Mouse (Mus musculus): Measurements from ENCODE around the gene Olfm2. TPM values are rescaled to one million over a fixed set of nuclear protein-coding genes. Genes with fewer than 3 reads are reported as not detected.

Olfm2 gene
- polyA plus RNA-seq, 1 experiment, result 1.1 TPM

DNA sequence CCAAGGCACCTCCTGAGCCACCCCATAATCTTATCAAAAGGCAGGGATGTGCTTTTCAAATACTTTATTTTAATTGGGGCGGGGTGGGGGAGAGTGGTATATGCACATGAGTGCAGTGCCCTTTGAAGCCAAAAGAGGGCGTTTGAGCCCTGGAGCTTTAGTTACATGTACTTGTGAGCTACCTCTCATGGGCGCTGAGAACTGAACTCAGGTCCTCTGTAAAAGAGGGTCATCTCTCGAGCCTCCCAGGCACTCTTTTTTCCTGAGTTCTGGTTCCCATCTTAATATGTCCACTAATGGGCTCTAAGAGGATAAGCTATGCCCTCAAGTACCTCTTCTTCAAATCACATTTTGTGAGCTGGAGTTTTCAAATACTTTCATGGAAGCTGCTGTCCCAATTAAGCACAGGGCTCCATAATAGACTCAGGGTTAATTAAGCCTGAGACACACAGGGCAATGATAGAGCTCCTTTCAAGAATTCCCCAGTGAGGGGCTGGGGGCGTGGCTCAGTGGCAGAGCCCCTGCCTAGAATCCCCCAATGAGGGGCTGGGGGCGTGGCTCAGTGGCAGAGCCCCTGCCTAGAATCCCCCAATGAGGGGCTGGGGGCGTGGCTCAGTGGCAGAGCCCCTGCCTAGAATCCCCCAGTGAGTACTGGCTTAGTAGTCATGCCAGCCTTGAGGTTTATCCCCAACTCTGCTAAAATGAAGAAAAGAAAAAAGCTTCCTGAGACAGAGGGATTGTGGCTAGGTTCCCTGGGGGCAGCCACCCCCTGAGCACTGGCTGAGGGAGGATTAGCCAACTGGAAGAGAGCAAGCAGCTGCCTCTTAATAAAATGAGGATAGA, 64.4 kb downstream of the Olfm2 start:
- 48% methylated on average over 7 of the region's 7 CpGs for WGBS
- no peak overlapping the region for H3K4me3 ChIP-seq (replicated peaks; ENCODE audit: control insufficient read depth, low read depth, low read length)
- H3K27ac ChIP-seq (ENCODE audit: control insufficient read depth, insufficient read depth, low read depth, low read length, poor library complexity), result no peak overlapping the region
- H3K4me1 ChIP-seq (ENCODE audit: control insufficient read depth, insufficient read depth, low read length), result no peaks in the 10 kb centered on the region; the same call in 1 of the 2 replicates
- TF ChIP-seq POLR2A (IDR thresholded peaks at IDR 0.05; ENCODE audit: borderline replicate concordance, control insufficient read depth, low read depth, low read length) (no peak), CTCF (IDR thresholded peaks at IDR 0.05; ENCODE audit: control insufficient read depth, insufficient read depth, low read length) (no peak)

DNA sequence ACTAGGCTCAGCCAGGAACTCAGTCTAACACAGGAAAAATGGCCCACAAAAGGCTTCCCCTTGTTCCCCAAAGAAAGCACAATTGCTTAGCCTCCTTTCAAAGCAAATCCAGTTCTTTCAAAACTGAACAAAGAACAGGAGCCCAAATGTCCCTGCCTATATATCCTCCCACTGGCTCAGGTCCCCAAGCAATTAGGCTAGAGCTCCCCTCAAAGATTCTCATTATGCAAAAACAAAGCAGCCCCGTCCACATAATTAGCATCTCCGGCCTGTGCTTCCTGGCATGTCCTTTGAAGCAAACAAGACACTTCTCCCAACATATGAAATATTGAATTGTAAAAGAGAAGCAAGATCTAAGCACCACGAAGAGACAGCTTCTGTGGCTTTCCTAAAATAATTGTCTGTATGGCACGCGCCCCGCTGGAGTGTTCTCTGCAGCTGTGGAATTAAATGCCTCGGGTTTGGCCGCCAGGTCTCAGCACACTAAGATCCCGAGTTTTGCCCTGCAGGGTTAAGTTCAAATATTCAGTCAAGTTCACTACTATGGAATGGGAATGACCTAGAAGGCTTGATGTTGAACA, 65.7 kb downstream of the Olfm2 start:
- WGBS, result 77% methylated on average over 9 of the region's 9 CpGs
- no peak overlapping the region for H3K27ac ChIP-seq (ENCODE audit: control insufficient read depth, insufficient read depth, low read depth, low read length, poor library complexity)
- TF ChIP-seq POLR2A (IDR thresholded peaks at IDR 0.05; ENCODE audit: borderline replicate concordance, control insufficient read depth, low read depth, low read length) (no peak), CTCF (IDR thresholded peaks at IDR 0.05; ENCODE audit: control insufficient read depth, insufficient read depth, low read length) (no peak)
- no peak overlapping the region for H3K4me3 ChIP-seq (replicated peaks; ENCODE audit: control insufficient read depth, low read depth, low read length)
- H3K4me1 ChIP-seq (ENCODE audit: control insufficient read depth, insufficient read depth, low read length), result no peaks in the 10 kb centered on the region; the same call in 1 of the 2 replicates

DNA sequence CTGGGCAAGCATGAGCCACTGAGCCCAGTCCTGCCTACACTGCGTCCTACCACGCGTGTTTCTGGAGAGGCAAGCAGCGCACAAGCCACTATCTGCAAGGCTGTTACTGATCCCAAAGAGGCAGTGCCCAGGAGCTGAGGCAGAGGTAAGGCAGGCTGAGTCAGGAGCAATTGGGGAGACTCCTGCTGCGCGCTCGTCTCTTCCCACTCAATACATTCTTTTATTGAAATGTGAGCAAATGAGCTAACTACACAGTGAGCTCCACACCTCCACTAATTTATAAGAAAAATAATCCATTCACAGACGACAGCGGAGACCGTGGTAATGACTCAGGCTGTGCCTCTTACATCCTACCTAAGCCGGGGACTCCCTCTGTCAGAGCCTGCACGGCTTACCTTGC, 68.3 kb downstream of the Olfm2 start:
- Histone ChIP-seq H3K4me3 (replicated peaks; ENCODE audit: control insufficient read depth, low read depth, low read length) (no peak overlapping the region), H3K4me1 (ENCODE audit: control insufficient read depth, insufficient read depth, low read length) (no peaks in the 10 kb centered on the region; the same call in 1 of the 2 replicates), H3K27ac (ENCODE audit: control insufficient read depth, insufficient read depth, low read depth, low read length, poor library complexity) (no peak overlapping the region)
- 83% methylated on average over 12 of the region's 12 CpGs for WGBS
- TF ChIP-seq POLR2A (IDR thresholded peaks at IDR 0.05; ENCODE audit: borderline replicate concordance, control insufficient read depth, low read depth, low read length), result no peak
- no peak for TF ChIP-seq CTCF (IDR thresholded peaks at IDR 0.05; ENCODE audit: control insufficient read depth, insufficient read depth, low read length)

DNA sequence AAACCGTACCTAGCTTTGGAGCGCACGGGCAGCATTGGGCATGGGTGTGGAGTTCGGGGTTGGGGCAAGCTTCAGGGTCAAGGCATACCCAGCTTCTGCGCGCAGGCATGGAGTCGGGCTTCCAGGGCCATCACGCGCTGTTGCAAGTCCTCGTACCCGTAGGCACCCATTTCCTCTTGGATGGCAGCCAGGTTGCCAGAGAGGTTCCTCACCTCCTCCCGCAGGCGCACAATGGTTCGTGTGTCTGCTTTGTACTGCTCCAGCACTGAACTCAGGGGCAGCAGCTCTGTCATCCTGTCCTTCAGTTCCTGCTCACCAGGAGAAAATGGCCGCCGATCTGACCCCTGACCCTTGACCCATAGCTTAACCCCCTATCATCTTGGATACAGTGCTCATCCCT, 74.1 kb downstream of the Olfm2 start:
- WGBS, result 34% methylated on average over 16 of the region's 16 CpGs
- TF ChIP-seq POLR2A (IDR thresholded peaks at IDR 0.05; ENCODE audit: borderline replicate concordance, control insufficient read depth, low read depth, low read length), result no peak
- TF ChIP-seq CTCF (IDR thresholded peaks at IDR 0.05; ENCODE audit: control insufficient read depth, insufficient read depth, low read length), result no peak
- no peak overlapping the region for H3K4me3 ChIP-seq (replicated peaks; ENCODE audit: control insufficient read depth, low read depth, low read length)
- H3K27ac ChIP-seq (ENCODE audit: control insufficient read depth, insufficient read depth, low read depth, low read length, poor library complexity), result no peak overlapping the region
- no peaks in the 10 kb centered on the region for H3K4me1 ChIP-seq (ENCODE audit: control insufficient read depth, insufficient read depth, low read length)

DNA sequence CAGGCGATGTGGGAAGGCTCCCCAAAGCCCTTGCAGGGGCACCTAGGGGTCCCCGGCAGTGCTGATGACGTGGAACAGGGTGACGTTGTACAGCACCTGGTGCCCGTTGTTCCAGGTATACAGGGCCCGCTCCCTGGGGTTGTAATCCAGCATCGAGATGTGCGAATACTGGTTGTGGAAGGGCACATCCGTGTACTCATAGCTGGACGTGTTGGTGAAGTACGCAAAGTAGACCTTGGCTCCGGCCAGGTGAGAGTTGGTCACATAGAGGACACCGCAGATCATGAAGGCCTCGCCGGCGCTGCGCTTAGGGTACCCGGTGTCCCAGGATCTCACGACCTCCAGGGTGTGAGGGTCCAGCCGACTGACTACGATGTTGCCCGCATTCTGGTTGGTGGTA, 78.1 kb downstream of the Olfm2 start:
- Histone ChIP-seq H3K27ac (ENCODE audit: control insufficient read depth, insufficient read depth, low read depth, low read length, poor library complexity) (no peak overlapping the region), H3K4me3 (replicated peaks; ENCODE audit: control insufficient read depth, low read depth, low read length) (no peak overlapping the region), H3K4me1 (ENCODE audit: control insufficient read depth, insufficient read depth, low read length) (no peaks in the 10 kb centered on the region)
- TF ChIP-seq POLR2A (IDR thresholded peaks at IDR 0.05; ENCODE audit: borderline replicate concordance, control insufficient read depth, low read depth, low read length) (no peak), CTCF (IDR thresholded peaks at IDR 0.05; ENCODE audit: control insufficient read depth, insufficient read depth, low read length) (no peak)
- 89% methylated on average over 22 of the region's 22 CpGs for WGBS

DNA sequence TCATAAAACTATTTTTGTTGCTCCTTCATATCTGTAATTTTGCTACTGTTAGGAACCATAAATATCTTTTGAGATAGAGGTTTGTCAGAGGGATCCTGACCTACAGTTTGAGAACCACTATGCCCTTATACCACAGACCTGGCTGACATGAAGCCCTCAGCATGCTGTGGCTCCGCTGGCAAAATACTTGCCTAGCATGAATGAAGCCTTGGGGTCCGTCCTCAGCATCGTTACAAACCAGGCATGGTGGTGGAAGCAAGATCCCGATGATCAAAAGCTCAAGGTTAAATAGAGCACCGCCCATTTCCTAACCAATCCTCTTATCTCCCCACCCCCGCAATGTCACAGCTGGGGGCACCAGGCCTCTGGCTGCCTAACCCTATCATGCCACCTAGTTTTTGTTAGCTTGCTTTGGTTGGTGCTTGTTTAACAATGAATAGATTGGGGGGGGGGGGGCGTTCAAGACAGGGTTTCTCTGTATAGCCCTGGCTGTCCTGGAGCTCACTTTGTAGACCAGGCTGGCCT, 79.6 kb downstream of the Olfm2 start:
- Histone ChIP-seq H3K4me3 (replicated peaks; ENCODE audit: control insufficient read depth, low read depth, low read length) (no peak overlapping the region), H3K27ac (ENCODE audit: control insufficient read depth, insufficient read depth, low read depth, low read length, poor library complexity) (no peak overlapping the region), H3K4me1 (ENCODE audit: control insufficient read depth, insufficient read depth, low read length) (no peaks in the 10 kb centered on the region)
- WGBS, result 16% methylated on average over 7 of the region's 7 CpGs
- TF ChIP-seq CTCF (IDR thresholded peaks at IDR 0.05; ENCODE audit: control insufficient read depth, insufficient read depth, low read length) (no peak), POLR2A (IDR thresholded peaks at IDR 0.05; ENCODE audit: borderline replicate concordance, control insufficient read depth, low read depth, low read length) (no peak)

DNA sequence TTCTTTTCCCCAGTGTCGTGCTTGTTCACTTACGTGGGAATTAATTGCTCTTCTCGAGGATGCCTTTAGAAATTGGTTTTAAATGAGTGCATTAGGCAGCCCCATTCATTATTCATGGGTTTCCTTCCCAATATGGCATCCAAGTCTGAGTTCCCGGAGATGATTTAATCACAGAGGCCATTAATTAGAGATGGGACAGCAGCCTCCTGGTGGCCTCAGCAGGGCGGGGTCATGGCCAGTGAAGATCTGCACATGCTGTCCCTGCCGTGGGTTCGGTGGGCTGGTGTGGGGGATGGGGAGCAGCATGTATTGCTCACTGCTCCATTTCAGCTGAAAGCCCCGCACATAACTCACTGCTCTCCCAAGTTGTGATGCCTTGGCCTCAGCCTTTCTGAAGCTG, 80.2 kb downstream of the Olfm2 start:
- no peak overlapping the region for H3K27ac ChIP-seq (ENCODE audit: control insufficient read depth, insufficient read depth, low read depth, low read length, poor library complexity)
- WGBS, result 62% methylated on average over 8 of the region's 8 CpGs
- no peaks in the 10 kb centered on the region for H3K4me1 ChIP-seq (ENCODE audit: control insufficient read depth, insufficient read depth, low read length)
- no peak for TF ChIP-seq POLR2A (IDR thresholded peaks at IDR 0.05; ENCODE audit: borderline replicate concordance, control insufficient read depth, low read depth, low read length)
- no peak for TF ChIP-seq CTCF (IDR thresholded peaks at IDR 0.05; ENCODE audit: control insufficient read depth, insufficient read depth, low read length)
- H3K4me3 ChIP-seq (replicated peaks; ENCODE audit: control insufficient read depth, low read depth, low read length), result no peak overlapping the region

DNA sequence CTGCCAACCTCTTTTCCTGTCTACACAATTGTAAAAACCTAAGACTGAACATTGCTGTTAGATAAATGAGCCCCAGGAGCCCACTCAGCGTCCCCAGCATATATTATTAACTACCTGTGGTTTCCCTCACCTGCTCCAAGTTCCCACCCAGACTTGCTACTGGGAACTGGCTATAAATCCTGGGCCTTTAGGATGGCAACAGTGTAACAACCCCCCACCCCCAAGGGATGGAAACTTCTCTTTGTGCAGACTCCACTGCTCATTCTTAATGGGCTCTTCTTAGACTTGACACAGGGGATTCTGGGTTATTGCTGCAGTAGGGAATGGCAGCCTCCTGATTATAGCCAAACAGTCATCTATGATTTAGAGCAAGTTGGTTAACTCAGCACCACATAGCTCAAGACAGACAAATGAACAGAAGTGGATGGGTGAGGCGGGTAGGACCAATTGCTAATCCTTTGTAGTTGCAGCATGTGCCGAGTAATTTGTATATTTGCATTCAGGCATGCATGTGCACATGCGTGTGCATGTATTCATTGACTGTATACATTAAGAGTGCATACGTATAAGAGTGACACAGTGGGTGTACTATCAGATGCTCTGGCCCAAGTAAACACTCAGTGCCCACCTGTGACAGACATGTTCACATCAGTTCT, 81.0 kb downstream of the Olfm2 start:
- Histone ChIP-seq H3K27ac (ENCODE audit: control insufficient read depth, insufficient read depth, low read depth, low read length, poor library complexity) (no peak overlapping the region), H3K4me3 (replicated peaks; ENCODE audit: control insufficient read depth, low read depth, low read length) (no peak overlapping the region), H3K4me1 (ENCODE audit: control insufficient read depth, insufficient read depth, low read length) (no peaks in the 10 kb centered on the region)
- WGBS, result 88% methylated on average over 5 of the region's 5 CpGs
- no peak for TF ChIP-seq CTCF (IDR thresholded peaks at IDR 0.05; ENCODE audit: control insufficient read depth, insufficient read depth, low read length)
- no peak for TF ChIP-seq POLR2A (IDR thresholded peaks at IDR 0.05; ENCODE audit: borderline replicate concordance, control insufficient read depth, low read depth, low read length)

Data from bone marrow, adult 2 months (tissue).